Mouse (Mus musculus): ENCODE results near the gene Sdha.

DNA sequence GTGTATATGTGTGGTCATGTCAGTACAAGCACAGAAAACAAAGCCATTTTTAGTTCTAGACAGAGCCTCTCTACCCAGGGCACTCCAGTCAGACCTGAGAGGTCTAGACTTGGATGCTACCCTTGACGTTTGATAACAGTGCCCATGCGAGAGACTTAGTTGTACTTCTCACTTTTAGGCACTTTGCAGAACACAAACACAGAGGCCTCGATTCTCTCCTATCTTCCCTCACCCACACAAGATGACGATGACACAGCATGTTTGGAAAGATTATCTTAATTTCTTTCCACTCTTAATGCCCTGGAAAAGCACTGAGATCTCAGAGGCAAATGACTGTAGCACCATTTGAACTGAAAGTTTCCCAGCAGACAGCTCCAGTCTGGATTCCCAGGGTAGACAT lies 74.4 kb downstream of the Sdha start:
- no peak for TF ChIP-seq POLR2AphosphoS5 (IDR thresholded peaks at IDR 0.05; ENCODE audit: insufficient replicate concordance, low read depth, low read length)
- TF ChIP-seq CTCF (IDR thresholded peaks at IDR 0.05; ENCODE audit: low read depth, low read length) = no peak
- no peak for TF ChIP-seq GATA2 (IDR thresholded peaks at IDR 0.05; ENCODE audit: borderline replicate concordance, low read depth, low read length)
- TF ChIP-seq TAL1 (conservative IDR thresholded peaks at IDR 0.05; ENCODE audit: low read depth, low read length) = no peak

All from G1E (cell line).